Mouse (Mus musculus) MEL (cell line): ENCODE data around the gene Cd151. TPM values are rescaled to one million over a fixed set of nuclear protein-coding genes. Genes with fewer than 3 reads are reported as not detected.

ENCODE experiments used
- DNase-seq: peaks from one replicate; pipeline ENCODE4 v3.0.0; 2011; ENCODE audit warnings: low read depth, low spot score
- H3K27ac ChIP-seq: 2 replicates; pipeline ENCODE4 v1.5.1; 2012; ENCODE audit warnings: low read depth, mild to moderate bottlenecking, control low read depth, low read length, moderate library complexity; ENCODE audit not compliant: control insufficient read depth
- H3K27me3 ChIP-seq, 2 experiments: fragments of 150-350 bp in 1 of 2; sonication (generic) in 1 of 2; 2 replicates each; pipeline ENCODE4 v1.6.1; 2012; ENCODE audit warnings: low read length in 2 of 2, mild to moderate bottlenecking in 2 of 2, improper control_type of control experiment in 1 of 2, moderate library complexity in 1 of 2; ENCODE audit not compliant: insufficient read depth in 2 of 2, control insufficient read depth in 1 of 2
- H3K36me3 ChIP-seq, 2 experiments: 2 replicates each; pipeline ENCODE4 v1.6.1; 2012 to 2014; ENCODE audit warnings: low read length in 2 of 2, improper control_type of control experiment in 1 of 2, inconsistent platforms in 1 of 2, mild to moderate bottlenecking in 1 of 2; ENCODE audit not compliant: insufficient read depth in 2 of 2, control insufficient read depth in 1 of 2
- H3K4me1 ChIP-seq, 2 experiments: fragments of 150-350 bp in 1 of 2; sonication (generic) in 1 of 2; 2 replicates each; pipeline ENCODE4 v1.6.1; 2012; ENCODE audit warnings: low read length in 2 of 2, improper control_type of control experiment in 1 of 2, mild to moderate bottlenecking in 1 of 2; ENCODE audit not compliant: insufficient read depth in 2 of 2, control insufficient read depth in 1 of 2
- H3K4me3 ChIP-seq, 2 experiments: fragments of 150-350 bp in 1 of 2; sonication (generic) in 1 of 2; 2 replicates each; pipeline ENCODE4 v1.5.1; 2012; ENCODE audit warnings: low read depth in 2 of 2, low read length in 2 of 2, mild to moderate bottlenecking in 2 of 2, moderate library complexity in 2 of 2, control low read depth in 1 of 2, improper control_type of control experiment in 1 of 2; ENCODE audit not compliant: control insufficient read depth in 1 of 2, insufficient read depth in 1 of 2
- H3K79me2 ChIP-seq: 2 replicates; pipeline ENCODE4 v1.6.1; 2012; ENCODE audit warnings: mild to moderate bottlenecking, low read length, moderate library complexity; ENCODE audit not compliant: control insufficient read depth, poor library complexity, insufficient read depth
- H3K9ac ChIP-seq: 2 replicates; pipeline ENCODE4 v1.6.1; 2012; ENCODE audit warnings: low read depth, mild to moderate bottlenecking, control low read depth, low read length, moderate library complexity; ENCODE audit not compliant: control insufficient read depth, poor library complexity, severe bottlenecking
- H3K9me3 ChIP-seq: fragments of 150-350 bp; sonication (generic); replicated peaks from 2 replicates; pipeline ENCODE4 v1.6.1; 2012; ENCODE audit warnings: mild to moderate bottlenecking, low read length, improper control_type of control experiment, moderate library complexity; ENCODE audit not compliant: insufficient read depth
- CTCF ChIP-seq, 3 experiments: IDR thresholded peaks in 2 of 3; conservative IDR thresholded peaks in 1 of 3; 2 replicates each; pipeline ENCODE4 v1.5.1; 2011 to 2012; ENCODE audit warnings: low read length in 3 of 3, low read depth in 2 of 3, mild to moderate bottlenecking in 2 of 3, improper control_type of control experiment in 1 of 3, inconsistent platforms in 1 of 3, mixed read lengths in 1 of 3, moderate library complexity in 1 of 3; ENCODE audit not compliant: control insufficient read depth in 1 of 3, insufficient read depth in 1 of 3, poor library complexity in 1 of 3, severe bottlenecking in 1 of 3
- EP300 ChIP-seq, 2 experiments: IDR thresholded peaks; 2 replicates each; pipeline ENCODE4 v1.6.1; 2011; ENCODE audit warnings: improper control_type of control experiment in 2 of 2, low read length in 2 of 2, low read depth in 1 of 2, mild to moderate bottlenecking in 1 of 2
- ETS1 ChIP-seq: IDR thresholded peaks from 2 replicates; pipeline ENCODE4 v1.6.1; 2012; ENCODE audit warnings: low read depth, mild to moderate bottlenecking, inconsistent platforms, low read length, improper control_type of control experiment, moderate library complexity
- JUND ChIP-seq: IDR thresholded peaks from 2 replicates; pipeline ENCODE4 v1.6.1; 2011; ENCODE audit warnings: low read depth, mild to moderate bottlenecking, improper control_type of control experiment, low read length
- KAT2A ChIP-seq: conservative IDR thresholded peaks from 2 replicates; pipeline ENCODE4 v1.6.1; 2012; ENCODE audit warnings: low read depth, low read length, improper control_type of control experiment, inconsistent platforms
- MAZ ChIP-seq: IDR thresholded peaks from 2 replicates; pipeline ENCODE4 v1.6.1; 2012; ENCODE audit warnings: low read depth, mild to moderate bottlenecking, inconsistent platforms, low read length, improper control_type of control experiment
- NRF1 ChIP-seq: IDR thresholded peaks from 2 replicates; pipeline ENCODE4 v1.6.1; 2014; ENCODE audit warnings: low read depth, mild to moderate bottlenecking, inconsistent platforms, low read length, improper control_type of control experiment, moderate library complexity; ENCODE audit not compliant: poor library complexity, insufficient read depth, severe bottlenecking
- RAD21 ChIP-seq: IDR thresholded peaks from 2 replicates; pipeline ENCODE4 v1.6.1; 2011; ENCODE audit warnings: mild to moderate bottlenecking, low read depth, low read length, improper control_type of control experiment
- RCOR1 ChIP-seq: IDR thresholded peaks from 2 replicates; pipeline ENCODE4 v1.6.1; 2012; ENCODE audit warnings: low read depth, mild to moderate bottlenecking, inconsistent platforms, low read length, improper control_type of control experiment
- SIN3A ChIP-seq: IDR thresholded peaks from 2 replicates; pipeline ENCODE4 v1.6.1; 2012; ENCODE audit warnings: low read length, improper control_type of control experiment, inconsistent platforms
- SMC3 ChIP-seq: IDR thresholded peaks from 2 replicates; pipeline ENCODE4 v1.6.1; 2011; ENCODE audit warnings: low read depth, low read length, improper control_type of control experiment
- TBP ChIP-seq: IDR thresholded peaks from 2 replicates; pipeline ENCODE4 v1.8.0; 2011; ENCODE audit warnings: low read depth, low read length, improper control_type of control experiment
- TCF12 ChIP-seq: IDR thresholded peaks from 2 replicates; pipeline ENCODE4 v1.6.1; 2014; ENCODE audit warnings: low read depth, mild to moderate bottlenecking, inconsistent platforms, low read length, improper control_type of control experiment, moderate library complexity
- USF1 ChIP-seq: IDR thresholded peaks from 2 replicates; pipeline ENCODE4 v1.6.1; 2014; ENCODE audit warnings: low read depth, mild to moderate bottlenecking, inconsistent platforms, low read length, improper control_type of control experiment, moderate library complexity
- USF2 ChIP-seq, 2 experiments: IDR thresholded peaks; 2 replicates each; pipeline ENCODE4 v1.6.1; 2011 to 2012; ENCODE audit warnings: improper control_type of control experiment in 2 of 2, low read length in 2 of 2, borderline replicate concordance in 1 of 2, inconsistent platforms in 1 of 2, low read depth in 1 of 2, mild to moderate bottlenecking in 1 of 2; ENCODE audit not compliant: insufficient read depth in 1 of 2
- ZC3H11A ChIP-seq: IDR thresholded peaks from 2 replicates; pipeline ENCODE4 v1.6.1; 2012; ENCODE audit warnings: low read depth, mild to moderate bottlenecking, inconsistent platforms, low read length, improper control_type of control experiment
- ZKSCAN1 ChIP-seq: IDR thresholded peaks from 2 replicates; pipeline ENCODE4 v1.6.1; 2012; ENCODE audit warnings: low read depth, mild to moderate bottlenecking, inconsistent platforms, low read length, improper control_type of control experiment, moderate library complexity
- polyA plus RNA-seq, 2 experiments: library from polyadenylated mRNA; stranded (reverse) in 1 of 2; unstranded in 1 of 2; fragments of >175 nt in 1 of 2; fragments of >200 nt in 1 of 2; gene quantifications; 2 replicates each; pipeline versions ENCODE4 v1.2.1 to v1.2.4; 2012; ENCODE audit warnings: low replicate concordance in 2 of 2, low read depth in 1 of 2; ENCODE audit not compliant: insufficient read length in 2 of 2, insufficient read depth in 1 of 2, missing spikeins in 1 of 2
- total RNA-seq: library from RNA; depleted of rRNA; stranded (reverse); fragments of 300-350 nt; gene quantifications from 2 replicates; pipeline ENCODE4 v1.2.3, GENCODE M21; 2012

Gene Cd151
- total and polyA plus RNA-seq, 3 experiments: 40.6 to 86.6 TPM; not detected in 1

DNA sequence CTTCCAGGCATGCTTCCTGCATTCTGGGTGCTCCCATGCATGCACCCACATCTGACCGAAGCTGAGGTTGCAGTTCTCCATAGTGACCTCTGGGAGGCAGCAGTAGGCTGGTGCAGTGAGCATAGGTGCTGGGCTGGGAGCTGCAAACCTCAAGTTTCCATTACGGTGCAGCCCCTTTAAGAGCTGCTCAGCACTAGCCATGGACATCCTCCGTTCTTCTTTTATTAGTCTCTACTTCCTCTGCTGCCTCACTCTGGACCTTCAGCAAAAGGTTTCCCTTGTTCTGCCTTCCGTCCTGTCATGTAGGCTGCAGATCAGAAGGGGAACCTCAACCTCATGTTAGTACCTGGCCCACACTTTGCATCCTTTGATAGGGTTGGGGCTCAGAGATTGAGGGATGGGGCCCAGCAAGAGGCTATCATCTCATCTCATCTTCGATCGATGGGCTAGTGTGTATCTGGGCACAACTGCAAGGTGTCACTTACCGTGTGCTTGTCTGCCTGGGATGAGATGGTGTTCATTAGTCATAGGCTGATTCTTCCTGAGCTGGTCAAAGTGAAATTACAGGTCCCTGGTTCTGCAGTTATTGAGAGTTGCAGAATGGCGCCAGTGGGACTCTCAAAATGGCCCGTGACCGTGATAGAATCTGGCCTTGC is 13.8 kb downstream of the Cd151 start:
- peaks cover 0 to 13% of the 10 kb centered on the region in 2 experiments; a peak in 3 of 4 replicates for H3K4me1 ChIP-seq
- no peak overlapping the region for H3K27ac ChIP-seq
- H3K9me3 ChIP-seq: no peaks in the 10 kb centered on the region
- no peak overlapping the region for H3K9ac ChIP-seq
- H3K27me3 ChIP-seq: no peaks in the 10 kb centered on the region
- TF ChIP-seq TCF12 (no peak), ZC3H11A (peak; percentile 26; the same call in 1 of the 2 replicates), MAZ (no peak), SMC3 (peak; percentile 70), RAD21 (peak; percentile 72), CTCF (IDR thresholded peaks at IDR 0.05 in 2 of 3, conservative IDR thresholded peaks at IDR 0.05 in 1 of 3; ENCODE audit: control insufficient read depth in 1 of 3, insufficient read depth in 1 of 3, low read depth in 2 of 3, low read length in 3 of 3, poor library complexity in 1 of 3, severe bottlenecking in 1 of 3) (peak; percentile 80 to 95 (median 81)), USF2 (IDR thresholded peaks at IDR 0.05; ENCODE audit: borderline replicate concordance in 1 of 2, insufficient read depth in 1 of 2, low read depth in 1 of 2, low read length in 2 of 2) (no peak), USF1 (no peak), SIN3A (no peak), KAT2A (no peak)
- peak; percentile 81 for DNase-seq
- H3K36me3 ChIP-seq: peaks cover 0 to 7% of the 10 kb centered on the region in 2 experiments; a peak in 2 of 4 replicates
- H3K79me2 ChIP-seq: peaks cover 22% of the 10 kb centered on the region
- no peak overlapping the region for H3K4me3 ChIP-seq

DNA sequence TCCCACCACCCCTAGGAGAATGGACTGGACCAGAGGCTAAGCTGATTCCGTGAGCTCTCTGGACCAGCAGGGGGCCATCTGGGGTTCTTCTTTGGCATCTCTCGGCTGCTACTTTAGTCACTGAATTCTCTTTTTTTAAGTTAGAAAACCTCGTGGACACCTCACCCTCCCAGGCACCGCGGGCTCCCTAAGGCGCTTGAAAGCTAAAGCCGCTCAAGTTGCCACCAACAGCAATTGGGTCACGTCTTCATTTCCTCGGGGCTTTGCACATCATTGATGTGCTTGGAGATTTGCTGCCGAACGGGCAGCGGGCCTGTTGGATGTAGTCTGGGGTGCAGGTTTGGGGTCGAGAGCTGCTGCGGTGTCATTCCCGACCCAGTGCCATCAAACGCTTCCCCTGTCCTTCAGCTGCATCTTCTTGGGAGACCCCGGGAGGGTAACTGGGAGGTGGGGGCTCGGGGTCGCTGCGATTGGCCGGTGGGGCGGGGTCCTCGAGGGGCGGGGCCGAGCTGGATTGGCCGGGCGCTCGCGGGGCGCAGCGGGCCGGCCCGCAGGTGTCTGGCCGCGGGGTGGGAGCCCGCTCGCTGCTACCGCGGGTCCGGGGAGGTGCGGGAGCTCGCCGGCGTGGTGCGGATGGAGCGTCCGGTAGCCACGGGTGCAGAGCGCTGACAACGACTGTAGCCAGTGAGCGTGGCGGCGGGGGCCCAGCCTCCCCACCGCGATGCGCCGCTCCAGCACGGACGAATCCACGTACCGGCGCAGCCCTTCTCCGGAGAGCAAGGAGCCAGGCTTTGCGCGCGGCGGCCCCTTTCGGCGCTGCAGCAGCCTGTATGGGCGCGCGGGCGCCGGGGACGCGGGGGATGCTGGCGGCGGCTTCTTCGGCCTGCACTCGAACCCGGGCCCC is 14.6 kb downstream of the Cd151 start:
- H3K4me3 ChIP-seq: no peak overlapping the region
- no peaks in the 10 kb centered on the region for H3K9me3 ChIP-seq
- no peak for DNase-seq
- H3K4me1 ChIP-seq: peaks cover 0 to 12% of the 10 kb centered on the region in 2 experiments; a peak in 3 of 4 replicates
- H3K36me3 ChIP-seq: peaks cover 0 to 7% of the 10 kb centered on the region in 2 experiments; a peak in 2 of 4 replicates
- peaks cover 14% of the 10 kb centered on the region for H3K79me2 ChIP-seq
- no peak overlapping the region for H3K9ac ChIP-seq
- TF ChIP-seq TBP: no peak
- no peak for TF ChIP-seq SMC3
- no peak for TF ChIP-seq USF1
- no peak for TF ChIP-seq ZKSCAN1
- TF ChIP-seq JUND: no peak
- no peak for TF ChIP-seq NRF1
- no peak for TF ChIP-seq KAT2A
- TF ChIP-seq ETS1: no peak
- no peak for TF ChIP-seq SIN3A
- no peak for TF ChIP-seq EP300 (IDR thresholded peaks at IDR 0.05; ENCODE audit: low read depth in 1 of 2, low read length in 2 of 2)
- no peak for TF ChIP-seq RCOR1
- H3K27ac ChIP-seq: no peak overlapping the region
- no peaks in the 10 kb centered on the region for H3K27me3 ChIP-seq
